Mouse (Mus musculus): Measurements from ENCODE around the gene Gm42742. TPM values are rescaled to one million over a fixed set of nuclear protein-coding genes. Genes with fewer than 3 reads are reported as not detected.

Gene Gm42742
- polyA plus RNA-seq, 1 experiment from 2014 or later, result 8.9 TPM

Small RNA genes lying within 50 kb of the gene (microRNA-seq; reads per million reads assigned to microRNA genes)
- not detected for gene Gm44343

Other genes starting within 250 kb of the Gm42742 start
- gene Ypel3, start 244.1 kb downstream of the Gm42742 start, polyA plus RNA-seq (2016; fragmentation: Nextera tagmentation; extraction: Ambion mirVana), result 77.2 and 78.5 TPM in 2 replicates
- gene Tbx6, start 239.6 kb downstream of the Gm42742 start, polyA plus RNA-seq (2016; fragmentation: Nextera tagmentation; extraction: Ambion mirVana), result 0.33 and 0.50 TPM in 2 replicates
- 191 and 205 TPM in 2 replicates for gene Ppp4c, start 228.6 kb downstream of the Gm42742 start, polyA plus RNA-seq (2016; fragmentation: Nextera tagmentation; extraction: Ambion mirVana)
- gene Fam57b, start 223.4 kb downstream of the Gm42742 start, polyA plus RNA-seq (2016; fragmentation: Nextera tagmentation; extraction: Ambion mirVana), result not detected in 2 replicates
- gene 4930451I11Rik, start 189.5 kb downstream of the Gm42742 start, polyA plus RNA-seq (2016; fragmentation: Nextera tagmentation; extraction: Ambion mirVana), result not detected in 2 replicates
- gene Doc2a, start 173.7 kb downstream of the Gm42742 start, polyA plus RNA-seq (2016; fragmentation: Nextera tagmentation; extraction: Ambion mirVana), result 0.15 and 0.24 TPM in 2 replicates
- gene Hirip3, start 159.1 kb downstream of the Gm42742 start, polyA plus RNA-seq (2016; fragmentation: Nextera tagmentation; extraction: Ambion mirVana), result 20.3 and 22.0 TPM in 2 replicates
- 70.5 and 73.0 TPM in 2 replicates for gene Ino80e, start 158.7 kb downstream of the Gm42742 start, polyA plus RNA-seq (2016; fragmentation: Nextera tagmentation; extraction: Ambion mirVana)
- gene Taok2, start 136.4 kb downstream of the Gm42742 start, polyA plus RNA-seq (2016; fragmentation: Nextera tagmentation; extraction: Ambion mirVana), result 20.1 and 20.6 TPM in 2 replicates
- gene Tmem219, start 98.2 kb downstream of the Gm42742 start, polyA plus RNA-seq (2016; fragmentation: Nextera tagmentation; extraction: Ambion mirVana), result 16.7 and 16.9 TPM in 2 replicates
- gene Kctd13, start 92.2 kb downstream of the Gm42742 start, polyA plus RNA-seq (2016; fragmentation: Nextera tagmentation; extraction: Ambion mirVana), result 10.3 and 10.7 TPM in 2 replicates
- not detected in 2 replicates for gene Asphd1, start 71.5 kb downstream of the Gm42742 start, polyA plus RNA-seq (2016; fragmentation: Nextera tagmentation; extraction: Ambion mirVana)
- gene Sez6l2, start 70.5 kb downstream of the Gm42742 start, polyA plus RNA-seq (2016; fragmentation: Nextera tagmentation; extraction: Ambion mirVana), result 0.06 and 0.39 TPM in 2 replicates
- gene Cdipt, start 45.2 kb downstream of the Gm42742 start, polyA plus RNA-seq (2016; fragmentation: Nextera tagmentation; extraction: Ambion mirVana), result 59.2 and 63.2 TPM in 2 replicates
- gene Cdiptos, start 45.0 kb downstream of the Gm42742 start, polyA plus RNA-seq (2016; fragmentation: Nextera tagmentation; extraction: Ambion mirVana), result 0.29 and 0.44 TPM in 2 replicates
- gene Mvp, start 6.5 kb downstream of the Gm42742 start, polyA plus RNA-seq (2016; fragmentation: Nextera tagmentation; extraction: Ambion mirVana), result 8.3 and 8.9 TPM in 2 replicates
- 0.57 TPM in 1 of 2 replicates, not detected in the other for gene Pagr1b, start 4.6 kb downstream of the Gm42742 start, polyA plus RNA-seq (2016; fragmentation: Nextera tagmentation; extraction: Ambion mirVana)
- 60.5 and 65.1 TPM in 2 replicates for gene Pagr1a, start 3.7 kb downstream of the Gm42742 start, polyA plus RNA-seq (2016; fragmentation: Nextera tagmentation; extraction: Ambion mirVana)
- 0.88 and 2.1 TPM in 2 replicates for gene Prrt2, start 114 bp upstream of the Gm42742 start, polyA plus RNA-seq (2016; fragmentation: Nextera tagmentation; extraction: Ambion mirVana)
- 104 and 107 TPM in 2 replicates for gene Maz, start 5.9 kb upstream of the Gm42742 start, polyA plus RNA-seq (2016; fragmentation: Nextera tagmentation; extraction: Ambion mirVana)
- gene Kif22, start 21.4 kb upstream of the Gm42742 start, polyA plus RNA-seq (2016; fragmentation: Nextera tagmentation; extraction: Ambion mirVana), result 126 and 132 TPM in 2 replicates
- gene Zg16, start 66.2 kb upstream of the Gm42742 start, polyA plus RNA-seq (2016; fragmentation: Nextera tagmentation; extraction: Ambion mirVana), result not detected in 2 replicates
- gene AI467606, start 70.3 kb upstream of the Gm42742 start, polyA plus RNA-seq (2016; fragmentation: Nextera tagmentation; extraction: Ambion mirVana), result 8.3 and 8.5 TPM in 2 replicates
- 36.5 and 40.3 TPM in 2 replicates for gene Qprt, start 101.1 kb upstream of the Gm42742 start, polyA plus RNA-seq (2016; fragmentation: Nextera tagmentation; extraction: Ambion mirVana)
- 7.3 and 7.4 TPM in 2 replicates for gene Spn, start 116.7 kb upstream of the Gm42742 start, polyA plus RNA-seq (2016; fragmentation: Nextera tagmentation; extraction: Ambion mirVana)
- gene Cd2bp2, start 175.0 kb upstream of the Gm42742 start, polyA plus RNA-seq (2016; fragmentation: Nextera tagmentation; extraction: Ambion mirVana), result 35.0 and 36.0 TPM in 2 replicates
- 26.7 and 30.9 TPM in 2 replicates for gene Tbc1d10b, start 187.4 kb upstream of the Gm42742 start, polyA plus RNA-seq (2016; fragmentation: Nextera tagmentation; extraction: Ambion mirVana)
- gene Mylpf, start 187.8 kb upstream of the Gm42742 start, polyA plus RNA-seq (2016; fragmentation: Nextera tagmentation; extraction: Ambion mirVana), result 37.6 and 41.4 TPM in 2 replicates
- 13.7 and 14.2 TPM in 2 replicates for gene Zfp553, start 212.0 kb upstream of the Gm42742 start, polyA plus RNA-seq (2016; fragmentation: Nextera tagmentation; extraction: Ambion mirVana)
- gene Sept1, start 212.0 kb upstream of the Gm42742 start, polyA plus RNA-seq (2016; fragmentation: Nextera tagmentation; extraction: Ambion mirVana), result 10.6 and 13.6 TPM in 2 replicates
- 30.0 and 31.6 TPM in 2 replicates for gene Zfp771, start 223.2 kb upstream of the Gm42742 start, polyA plus RNA-seq (2016; fragmentation: Nextera tagmentation; extraction: Ambion mirVana)
- gene Dctpp1, start 239.6 kb upstream of the Gm42742 start, polyA plus RNA-seq (2016; fragmentation: Nextera tagmentation; extraction: Ambion mirVana), result 163 and 167 TPM in 2 replicates